Mouse (Mus musculus) forebrain, embryonic 12.5 days (tissue): Measurements from ENCODE around the gene Mrpl43. TPM values are rescaled to one million over a fixed set of nuclear protein-coding genes. Genes with fewer than 3 reads are reported as not detected.

Experiments used
- ATAC-seq: fragments of 200-750 bp; cut with Nextera tagmentation; 2 replicates; pipeline ENCODE4 v1.8.0; 2017; ENCODE audit warnings: moderate TSS enrichment; ENCODE audit not compliant: low FRiP score
- H3K27ac ChIP-seq: fragments of 300-500 bp; sonication (generic); 2 replicates; pipeline ENCODE4 v1.5.1; 2016; ENCODE audit warnings: mild to moderate bottlenecking
- H3K27me3 ChIP-seq: fragments of 300-500 bp; sonication (generic); 2 replicates; pipeline ENCODE4 v1.6.1; 2016; ENCODE audit warnings: mild to moderate bottlenecking
- H3K36me3 ChIP-seq: fragments of 300-500 bp; sonication (generic); replicated peaks from 2 replicates; pipeline ENCODE4 v1.6.1; 2016; ENCODE audit warnings: mild to moderate bottlenecking
- H3K4me1 ChIP-seq: fragments of 300-500 bp; sonication (generic); 2 replicates; pipeline ENCODE4 v1.6.1; 2016
- H3K4me2 ChIP-seq: fragments of 300-500 bp; sonication (generic); 2 replicates; pipeline ENCODE4 v1.6.1; 2016; ENCODE audit warnings: mild to moderate bottlenecking, moderate library complexity
- H3K4me3 ChIP-seq: fragments of 300-500 bp; sonication (generic); replicated peaks from 2 replicates; pipeline ENCODE4 v1.5.1; 2016; ENCODE audit warnings: mild to moderate bottlenecking
- H3K9ac ChIP-seq: fragments of 300-500 bp; sonication (generic); 2 replicates; pipeline ENCODE4 v1.6.1; 2016; ENCODE audit warnings: mild to moderate bottlenecking
- H3K9me3 ChIP-seq: fragments of 300-500 bp; sonication (generic); 2 replicates; pipeline ENCODE4 v1.6.1; 2016
- WGBS: fragments of 180-500 bp; shearing (Covaris S2); methylation state at CpG from one replicate; pipeline ENCODE4 v1.1.7; 2016; 5-methylcytosine and 5-hydroxymethylcytosine counted together
- polyA plus RNA-seq: library from polyadenylated mRNA; unstranded; fragments of >200 nt; fragmentation: Nextera tagmentation; extraction: Ambion mirVana; gene quantifications from 2 replicates; pipeline ENCODE4 v1.2.1, GENCODE M21; 2016

The Mrpl43 gene
- polyA plus RNA-seq = 71.0 and 75.8 TPM in 2 replicates

- Histone ChIP-seq H3K4me1 (peaks cover 20% of the 10 kb centered on the region), H3K9ac (peak within 1 kb of the TSS; percentile 86), H3K36me3 (peaks cover 59% of the 10 kb centered on the region), H3K27me3 (no peaks in the 10 kb centered on the region), H3K9me3 (no peaks in the 10 kb centered on the region), H3K4me3 (peak within 1 kb of the TSS; percentile 95), H3K27ac (peak within 1 kb of the TSS; percentile 80), H3K4me2 (peak within 1 kb of the TSS; percentile 98)
- peak; percentile 91 for ATAC-seq
- WGBS = under 1% methylated on average over 82 of the region's 82 CpGs
Measured at GRCm38 (mm10) chr19:45005957-45006712, at the start of gene Mrpl43. Mrpl43 (minus strand) TSS chr19:45006442.

- Histone ChIP-seq H3K4me1 (peaks cover 21% of the 10 kb centered on the region), H3K4me2 (no peak overlapping the region), H3K27ac (no peak overlapping the region), H3K36me3 (peaks cover 19% of the 10 kb centered on the region), H3K9me3 (no peaks in the 10 kb centered on the region), H3K4me3 (no peak overlapping the region), H3K27me3 (peaks cover 5% of the 10 kb centered on the region; the same call in 1 of the 2 replicates), H3K9ac (no peak overlapping the region)
- no peak for ATAC-seq
- WGBS = 86% methylated on average over 6 of the region's 6 CpGs
Measured at GRCm38 (mm10) chr19:45054892-45055690, 48.8 kb upstream of the Mrpl43 start.

GRCm38 (mm10) chr19:45053451-45053850 is 47.2 kb upstream of the Mrpl43 start:
- ATAC-seq = no peak
- no peak overlapping the region for H3K4me2 ChIP-seq
- peaks cover 5% of the 10 kb centered on the region; the same call in 1 of the 2 replicates for H3K27me3 ChIP-seq
- WGBS = 88% methylated on average over 8 of the region's 8 CpGs
- H3K9ac ChIP-seq = no peak overlapping the region
- no peak overlapping the region for H3K4me3 ChIP-seq
- no peaks in the 10 kb centered on the region for H3K9me3 ChIP-seq
- H3K4me1 ChIP-seq = peaks cover 26% of the 10 kb centered on the region
- H3K27ac ChIP-seq = no peak overlapping the region
- H3K36me3 ChIP-seq = peaks cover 19% of the 10 kb centered on the region

- H3K4me1 ChIP-seq = peaks cover 33% of the 10 kb centered on the region
- H3K4me2 ChIP-seq = no peak overlapping the region
- H3K27ac ChIP-seq = no peak overlapping the region
- peaks cover 17% of the 10 kb centered on the region for H3K36me3 ChIP-seq
- no peak overlapping the region for H3K9ac ChIP-seq
- ATAC-seq = no peak
- H3K9me3 ChIP-seq = no peaks in the 10 kb centered on the region
- no peak overlapping the region for H3K4me3 ChIP-seq
- 83% methylated on average over 9 of the region's 9 CpGs for WGBS
- H3K27me3 ChIP-seq = peaks cover 26% of the 10 kb centered on the region
Measured at GRCm38 (mm10) chr19:45049523-45049922, 43.3 kb upstream of the Mrpl43 start.

GRCm38 (mm10) chr19:45048644-45049365 is 42.6 kb upstream of the Mrpl43 start:
- peak overlapping the region; percentile 67 for H3K4me2 ChIP-seq
- no peak for ATAC-seq
- peaks cover 32% of the 10 kb centered on the region for H3K27me3 ChIP-seq
- peaks cover 33% of the 10 kb centered on the region for H3K4me1 ChIP-seq
- peaks cover 12% of the 10 kb centered on the region for H3K36me3 ChIP-seq
- peak overlapping the region; percentile 64 for H3K9ac ChIP-seq
- H3K9me3 ChIP-seq = no peaks in the 10 kb centered on the region
- H3K27ac ChIP-seq = peak overlapping the region; percentile 81; the same call in 1 of the 2 replicates
- H3K4me3 ChIP-seq = peak overlapping the region; percentile 51
- 87% methylated on average over 12 of the region's 12 CpGs for WGBS

- H3K9me3 ChIP-seq = no peaks in the 10 kb centered on the region
- ATAC-seq = peak; percentile 36
- H3K27ac ChIP-seq = peak overlapping the region; percentile 81
- peak overlapping the region; percentile 64 for H3K9ac ChIP-seq
- peaks cover 33% of the 10 kb centered on the region for H3K4me1 ChIP-seq
- peak overlapping the region; percentile 67 for H3K4me2 ChIP-seq
- peak overlapping the region; percentile 51 for H3K4me3 ChIP-seq
- H3K36me3 ChIP-seq = peaks cover 7% of the 10 kb centered on the region
- 49% methylated on average over 11 of the region's 11 CpGs for WGBS
- peaks cover 33% of the 10 kb centered on the region for H3K27me3 ChIP-seq
Measured at GRCm38 (mm10) chr19:45047935-45048643, 41.8 kb upstream of the Mrpl43 start.

GRCm38 (mm10) chr19:45047417-45047934 is 41.2 kb upstream of the Mrpl43 start, which contains the start of gene Sfxn3:
Sfxn3 (plus strand) TSS chr19:45047503.
- WGBS = under 1% methylated on average over 26 of the region's 26 CpGs
- H3K9me3 ChIP-seq = no peaks in the 10 kb centered on the region
- H3K9ac ChIP-seq = peak within 1 kb of the TSS; percentile 64
- peaks cover 33% of the 10 kb centered on the region for H3K4me1 ChIP-seq
- peaks cover 2% of the 10 kb centered on the region for H3K36me3 ChIP-seq
- peak within 1 kb of the TSS; percentile 81 for H3K27ac ChIP-seq
- ATAC-seq = peak; percentile 87
- H3K4me3 ChIP-seq = peak within 1 kb of the TSS; percentile 51
- H3K27me3 ChIP-seq = peaks cover 33% of the 10 kb centered on the region
- peak within 1 kb of the TSS; percentile 67 for H3K4me2 ChIP-seq

- peak; percentile 70 for ATAC-seq
- Histone ChIP-seq H3K9ac (peak overlapping the region; percentile 64), H3K27me3 (peaks cover 33% of the 10 kb centered on the region), H3K4me3 (peak overlapping the region; percentile 51), H3K4me2 (peak overlapping the region; percentile 67), H3K27ac (peak overlapping the region; percentile 81), H3K4me1 (peaks cover 33% of the 10 kb centered on the region), H3K36me3 (no peaks in the 10 kb centered on the region), H3K9me3 (no peaks in the 10 kb centered on the region)
- WGBS = 2% methylated on average over 34 of the region's 34 CpGs
Measured at GRCm38 (mm10) chr19:45046523-45047321, 40.5 kb upstream of the Mrpl43 start.

- ATAC-seq = no peak
- H3K9me3 ChIP-seq = no peaks in the 10 kb centered on the region
- peaks cover 36% of the 10 kb centered on the region for H3K27me3 ChIP-seq
- peaks cover 42% of the 10 kb centered on the region for H3K4me1 ChIP-seq
- H3K27ac ChIP-seq = no peak within 1 kb of the TSS
- no peaks in the 10 kb centered on the region for H3K36me3 ChIP-seq
- peak within 1 kb of the TSS; percentile 64 for H3K9ac ChIP-seq
- WGBS = 82% methylated on average over 5 of the region's 5 CpGs
- H3K4me2 ChIP-seq = peak within 1 kb of the TSS; percentile 67
- H3K4me3 ChIP-seq = peak within 1 kb of the TSS; percentile 51
Measured at GRCm38 (mm10) chr19:45045651-45046050, 39.4 kb upstream of the Mrpl43 start, which contains the start of gene Pdzd7. Pdzd7 (minus strand) TSS chr19:45045717.

- Histone ChIP-seq H3K4me1 (peaks cover 42% of the 10 kb centered on the region), H3K9ac (no peak overlapping the region), H3K27me3 (peaks cover 40% of the 10 kb centered on the region), H3K27ac (no peak overlapping the region), H3K9me3 (no peaks in the 10 kb centered on the region), H3K36me3 (no peaks in the 10 kb centered on the region), H3K4me2 (no peak overlapping the region), H3K4me3 (no peak overlapping the region)
- ATAC-seq = no peak
- WGBS = 52% methylated on average over 15 of the region's 15 CpGs
Measured at GRCm38 (mm10) chr19:45045236-45045635, 39.0 kb upstream of the Mrpl43 start.
